Mouse (Mus musculus) Patski (cell line): ENCODE measurements at regions not wholly inside any gene's neighbourhood (a gene's known extent, or its start where the extent isn't known, plus 50 kb on each side); places are given as distances from the start of the nearest gene placed in this dataset.
A peak's percentile ranks its signal among the peaks of the same experiment; 100 is the strongest.
"Not testable (repeated sequence)": the region's sequence is repeated elsewhere in the genome, so short reads cannot be mapped to it uniquely, and the experiment has no call there.

ENCODE experiments used
- ATAC-seq: fragments of 100-300 bp; one replicate; pipeline ENCODE4 v1.8.0; 2021
- CTCF ChIA-PET: fragments of 350-600 bp; sonication (Branson Sonifier 250); formaldehyde crosslinking; loops from one replicate; lab custom pipeline; 2022; ENCODE audit warnings: inconsistent platforms; lab: Charles Lee
- POLR2A ChIA-PET: fragments of 350-600 bp; sonication (Branson Sonifier 250); formaldehyde crosslinking; loops from one replicate; lab custom pipeline; 2022; ENCODE audit warnings: antibody characterized with exemption, inconsistent platforms; lab: Charles Lee
- DNase-seq: peaks from one replicate; pipeline ENCODE4 v3.0.0-alpha.2; 2011; ENCODE audit warnings: low read depth, low spot score
- H3K27me3 ChIP-seq: fragments of 371-371 bp; one replicate; pipeline ENCODE4 v1.5.1; 2021
- CTCF ChIP-seq: fragments of 100-300 bp; IDR thresholded peaks from one replicate; pipeline ENCODE4 v1.5.1; 2021
- in situ Hi-C: fragments of 300-500 bp; cut with MboI; formaldehyde crosslinking; loops from 3 replicates; pipeline ENCODE4 v1.11.1; 2018; ENCODE audit warnings: low pct_unique_long_range_greater_than_20kb, mixed read lengths

GRCm38 (mm10) chr6:41177152-41177551, 124.9 kb upstream of the Try4 start:
- ChIA-PET CTCF (no interaction called here), POLR2A (no interaction called here)
- no peak for DNase-seq
- no peaks in the 10 kb centered on the region for H3K27me3 ChIP-seq
- in situ Hi-C loops = no loop called here
- ATAC-seq = no peak
- TF ChIP-seq CTCF = no peak

DNA sequence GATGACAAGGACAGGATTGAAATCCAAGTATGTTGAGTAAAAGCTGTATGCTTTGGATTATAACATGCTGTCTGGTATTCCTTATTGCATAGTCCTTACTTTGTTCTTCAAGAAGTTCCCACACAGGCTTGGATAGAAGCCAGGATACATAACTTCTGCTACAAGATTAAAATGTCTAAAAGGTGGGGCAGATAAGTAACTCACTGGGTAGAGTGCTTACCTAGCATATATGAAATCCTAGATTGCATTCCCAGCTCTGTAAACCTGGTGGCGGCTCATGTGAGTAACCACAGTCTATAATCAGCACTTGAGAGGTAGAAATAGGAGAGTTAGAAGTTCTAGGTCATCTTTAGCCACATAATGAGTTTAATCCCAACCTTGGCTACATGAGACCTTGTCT, 126.0 kb upstream of the Try4 start:
- H3K27me3 ChIP-seq = no peaks in the 10 kb centered on the region
- TF ChIP-seq CTCF = no peak
- POLR2A ChIA-PET = no interaction called here
- DNase-seq = no peak
- CTCF ChIA-PET = no interaction called here
- no peak for ATAC-seq
- in situ Hi-C loops = no loop called here

DNA sequence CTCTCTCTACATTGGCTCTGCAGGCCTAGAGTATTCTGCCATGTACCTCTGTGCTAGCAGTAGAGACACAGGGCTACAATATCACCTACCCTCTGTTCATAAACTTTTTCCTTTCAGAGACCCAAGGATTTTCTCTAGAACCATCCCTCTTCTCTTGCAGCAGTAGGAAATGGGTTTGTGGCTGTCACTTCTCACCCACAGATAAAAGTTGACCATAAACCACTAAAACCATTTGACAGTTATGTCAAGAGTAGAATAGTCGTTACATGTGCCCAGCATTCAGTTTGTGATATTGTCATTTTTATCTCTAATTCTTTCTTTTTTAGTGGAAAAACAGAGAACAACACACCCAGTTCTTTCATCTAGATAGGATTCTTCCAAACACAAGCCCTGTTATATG, 128.2 kb upstream of the 2210010C04Rik start:
- TF ChIP-seq CTCF = no peak
- DNase-seq (no peak), ATAC-seq (no peak)
- ChIA-PET POLR2A (no interaction called here), CTCF (no interaction called here)
- H3K27me3 ChIP-seq = peaks cover 26% of the 10 kb centered on the region
- in situ Hi-C loops = no loop called here

DNA sequence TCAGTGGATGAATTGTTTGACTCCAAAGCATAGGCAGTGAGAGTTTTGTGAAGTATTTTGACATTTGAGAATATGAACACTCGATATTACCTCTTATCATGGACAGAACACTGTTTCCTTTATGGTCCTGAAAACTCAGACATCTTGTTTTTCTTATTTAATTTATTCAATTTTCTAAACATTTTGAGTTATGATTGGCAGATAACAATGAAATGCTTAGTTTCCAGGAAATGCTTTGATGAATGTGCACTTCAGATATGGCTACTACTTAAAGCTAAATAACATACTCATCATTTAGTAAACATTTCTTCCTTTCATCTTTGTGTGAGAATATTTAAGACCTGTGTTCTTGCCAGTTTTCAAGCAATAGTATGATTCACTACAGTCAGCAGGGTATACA, 126.4 kb upstream of the 2210010C04Rik start:
- no peak for TF ChIP-seq CTCF
- CTCF ChIA-PET = no interaction called here
- POLR2A ChIA-PET = interaction anchor here (0.7 kb wide), 1 partner anchor 273 kb away, joined by 3 read pairs; no protein-coding TSS in a partner anchor

GRCm38 (mm10) chr6:41152101-41152500, 116.8 kb upstream of the 2210010C04Rik start:
- no peak for TF ChIP-seq CTCF
- DNase-seq = no peak
- ATAC-seq = no peak
- peaks cover 11% of the 10 kb centered on the region for H3K27me3 ChIP-seq
- in situ Hi-C loops = no loop called here
- CTCF ChIA-PET = interaction anchor here (1.3 kb wide), 1 partner anchor 13 kb away, joined by 4 read pairs; no protein-coding TSS in a partner anchor
- POLR2A ChIA-PET = no interaction called here

More for the DNA sequence above, 126.4 kb upstream of the 2210010C04Rik start:
- ATAC-seq (no peak), DNase-seq (no peak)
- H3K27me3 ChIP-seq = peaks cover 26% of the 10 kb centered on the region
- in situ Hi-C loops = no loop called here

- ATAC-seq = no peak
- in situ Hi-C loops = no loop called here
- no peak for DNase-seq
- CTCF ChIA-PET = interaction anchor here (1.3 kb wide), 1 partner anchor 12 kb away, joined by 4 read pairs; no protein-coding TSS in a partner anchor
- POLR2A ChIA-PET = no interaction called here
- peaks cover 11% of the 10 kb centered on the region for H3K27me3 ChIP-seq
- TF ChIP-seq CTCF = no peak
These were observed 116.2 kb upstream of the 2210010C04Rik start for GRCm38 (mm10) chr6:41151542-41151941.

- peaks cover 41% of the 10 kb centered on the region for H3K27me3 ChIP-seq
- no peak for ATAC-seq
- DNase-seq = no peak
- ChIA-PET CTCF (no interaction called here), POLR2A (no interaction called here)
- no peak for TF ChIP-seq CTCF
- in situ Hi-C loops = no loop called here
These were observed 105.6 kb upstream of the 2210010C04Rik start for GRCm38 (mm10) chr6:41140916-41141315.

- ATAC-seq, DNase-seq, POLR2A ChIA-PET: not testable (repeated sequence)
- CTCF ChIA-PET = interaction anchor here (1.0 to 1.4 kb wide), 6 partner anchors 9 to 416 kb away, joined by 3 to 7 read pairs (median 3); no protein-coding TSS in a partner anchor
- peaks cover 28% of the 10 kb centered on the region for H3K27me3 ChIP-seq
- in situ Hi-C loops = loop anchor here (5.0 kb wide), 1 partner anchor 420 kb away; no protein-coding TSS in a partner anchor
These were observed 102.1 kb upstream of the 2210010C04Rik start for GRCm38 (mm10) chr6:41137401-41137777.

- TF ChIP-seq CTCF = peak; percentile 88
- H3K27me3 ChIP-seq = peaks cover 23% of the 10 kb centered on the region
- DNase-seq (peak; percentile 3), ATAC-seq (peak; percentile 54)
- in situ Hi-C loops = loop anchor here (5.0 kb wide), 1 partner anchor 420 kb away; no protein-coding TSS in a partner anchor
- ChIA-PET POLR2A (no interaction called here), CTCF (interaction anchor here (0.6 to 1.4 kb wide), 8 partner anchors 9 to 417 kb away, joined by 3 to 7 read pairs (median 3); no protein-coding TSS in a partner anchor)
These were observed 101.5 kb upstream of the 2210010C04Rik start for GRCm38 (mm10) chr6:41136717-41137400.

DNA sequence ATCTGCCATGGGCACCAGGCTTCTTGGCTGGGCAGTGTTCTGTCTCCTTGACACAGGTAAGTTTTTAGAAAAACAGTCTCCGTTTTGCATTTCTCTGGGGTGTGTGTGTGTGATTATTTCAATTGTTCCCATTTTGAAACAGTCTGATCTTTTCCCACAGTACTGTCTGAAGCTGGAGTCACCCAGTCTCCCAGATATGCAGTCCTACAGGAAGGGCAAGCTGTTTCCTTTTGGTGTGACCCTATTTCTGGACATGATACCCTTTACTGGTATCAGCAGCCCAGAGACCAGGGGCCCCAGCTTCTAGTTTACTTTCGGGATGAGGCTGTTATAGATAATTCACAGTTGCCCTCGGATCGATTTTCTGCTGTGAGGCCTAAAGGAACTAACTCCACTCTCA, 99.9 kb upstream of the 2210010C04Rik start:
- no peak for TF ChIP-seq CTCF
- CTCF ChIA-PET = interaction anchor here (0.9 kb wide), 1 partner anchor 10 kb away, joined by 3 read pairs; no protein-coding TSS in a partner anchor
- POLR2A ChIA-PET = interaction anchor here (0.7 kb wide), 1 partner anchor 14 kb away, joined by 3 read pairs; no protein-coding TSS in a partner anchor

DNA sequence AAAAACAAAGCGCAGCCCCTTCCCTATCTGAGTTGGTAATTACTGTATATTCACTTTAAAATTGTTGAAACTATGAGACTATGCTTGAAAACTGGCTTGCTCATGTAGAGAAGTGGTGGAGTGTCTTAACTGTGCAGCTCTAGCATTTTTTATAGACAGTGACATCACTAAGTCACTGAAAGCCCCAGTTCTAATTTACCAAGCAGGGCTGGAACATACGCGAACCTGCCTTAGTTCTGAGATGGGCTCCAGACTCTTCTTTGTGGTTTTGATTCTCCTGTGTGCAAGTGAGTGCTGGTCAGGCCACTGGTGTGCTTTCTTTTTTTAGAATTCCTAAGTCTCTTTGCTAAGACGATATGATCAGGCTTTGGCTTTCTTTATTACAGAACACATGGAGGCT, 94.6 kb upstream of the 2210010C04Rik start:
- in situ Hi-C loops = no loop called here
- ChIA-PET POLR2A (no interaction called here), CTCF (no interaction called here)
- peaks cover 35% of the 10 kb centered on the region for H3K27me3 ChIP-seq
- no peak for ATAC-seq
- no peak for DNase-seq
- no peak for TF ChIP-seq CTCF

More for the DNA sequence above, 99.9 kb upstream of the 2210010C04Rik start:
- peaks cover 11% of the 10 kb centered on the region for H3K27me3 ChIP-seq
- ATAC-seq (no peak), DNase-seq (no peak)
- in situ Hi-C loops = loop anchor here (5.0 kb wide), 1 partner anchor 422 kb away; no protein-coding TSS in a partner anchor
